Mouse (Mus musculus) limb, embryonic 15.5 days (tissue): ENCODE data around the gene Arhgef6. TPM values are rescaled to one million over a fixed set of nuclear protein-coding genes. Genes with fewer than 3 reads are reported as not detected.

Experiments
- ATAC-seq: fragments of 200-750 bp; cut with Nextera tagmentation; 2 replicates; pipeline ENCODE4 v1.8.0; 2017; ENCODE audit warnings: low read depth, moderate TSS enrichment; ENCODE audit not compliant: insufficient number of reproducible peaks, low FRiP score, low TSS enrichment
- H3K27ac ChIP-seq: fragments of 300-500 bp; sonication (generic); 2 replicates; pipeline ENCODE4 v1.5.1; 2015; ENCODE audit warnings: moderate library complexity, mild to moderate bottlenecking, inconsistent platforms
- H3K27me3 ChIP-seq: fragments of 300-500 bp; sonication (generic); 2 replicates; pipeline ENCODE4 v1.6.1; 2015; ENCODE audit warnings: inconsistent platforms
- H3K36me3 ChIP-seq: fragments of 300-500 bp; sonication (generic); 2 replicates; pipeline ENCODE4 v1.6.1; 2015; ENCODE audit warnings: inconsistent platforms
- H3K4me1 ChIP-seq: fragments of 300-500 bp; sonication (generic); 2 replicates; pipeline ENCODE4 v1.6.1; 2015; ENCODE audit warnings: inconsistent platforms
- H3K4me2 ChIP-seq: fragments of 300-500 bp; sonication (generic); 2 replicates; pipeline ENCODE4 v1.6.1; 2015; ENCODE audit warnings: mild to moderate bottlenecking, inconsistent platforms
- H3K4me3 ChIP-seq: fragments of 300-500 bp; sonication (generic); 2 replicates; pipeline ENCODE4 v1.5.1; 2015; ENCODE audit warnings: mild to moderate bottlenecking, inconsistent platforms
- H3K9ac ChIP-seq: fragments of 300-500 bp; sonication (generic); 2 replicates; pipeline ENCODE4 v1.6.1; 2015; ENCODE audit warnings: inconsistent platforms
- H3K9me3 ChIP-seq: fragments of 300-500 bp; sonication (generic); 2 replicates; pipeline ENCODE4 v1.6.1; 2016; ENCODE audit warnings: inconsistent platforms
- WGBS: fragments of 180-500 bp; shearing (Covaris S2); methylation state at CpG from one replicate; pipeline ENCODE4 v1.1.7; 2015; 5-methylcytosine and 5-hydroxymethylcytosine counted together
- polyA plus RNA-seq: library from polyadenylated mRNA; unstranded; fragments of >200 nt; fragmentation: Nextera tagmentation; extraction: Ambion mirVana; gene quantifications from 2 replicates; pipeline ENCODE4 v1.2.1, GENCODE M21; 2015

Gene Arhgef6
- 9.2 and 14.3 TPM in 2 replicates for polyA plus RNA-seq

- Histone ChIP-seq H3K27ac (no peak within 1 kb of the TSS), H3K4me3 (no peak within 1 kb of the TSS), H3K9me3 (no peaks in the 10 kb centered on the region), H3K4me1 (no peaks in the 10 kb centered on the region), H3K4me2 (no peak within 1 kb of the TSS), H3K9ac (no peak within 1 kb of the TSS), H3K36me3 (no peaks in the 10 kb centered on the region), H3K27me3 (no peaks in the 10 kb centered on the region)
- WGBS = 51% methylated on average over 18 of the region's 18 CpGs
- ATAC-seq = no peak
These were observed at the start of gene Arhgef6 for GRCm38 (mm10) chrX:57338371-57339211. Arhgef6 (minus strand) TSS chrX:57338729.

- no peaks in the 10 kb centered on the region for H3K27me3 ChIP-seq
- 66% methylated on average over 5 of the region's 5 CpGs for WGBS
- no peaks in the 10 kb centered on the region for H3K9me3 ChIP-seq
- no peak overlapping the region for H3K27ac ChIP-seq
- H3K4me3 ChIP-seq = no peak overlapping the region
- H3K4me2 ChIP-seq = no peak overlapping the region
- no peak for ATAC-seq
- no peaks in the 10 kb centered on the region for H3K4me1 ChIP-seq
- peaks cover 15% of the 10 kb centered on the region; the same call in 1 of the 2 replicates for H3K36me3 ChIP-seq
- no peak overlapping the region for H3K9ac ChIP-seq
These were observed 42.4 kb upstream of the Arhgef6 start for GRCm38 (mm10) chrX:57380915-57381314.

- H3K27me3 ChIP-seq = no peaks in the 10 kb centered on the region
- no peak overlapping the region for H3K9ac ChIP-seq
- H3K4me2 ChIP-seq = no peak overlapping the region
- H3K36me3 ChIP-seq = peaks cover 15% of the 10 kb centered on the region; the same call in 1 of the 2 replicates
- H3K4me3 ChIP-seq = no peak overlapping the region
- no peak for ATAC-seq
- H3K9me3 ChIP-seq = no peaks in the 10 kb centered on the region
- H3K4me1 ChIP-seq = no peaks in the 10 kb centered on the region
- no peak overlapping the region for H3K27ac ChIP-seq
- 87% methylated on average over 3 of the region's 3 CpGs for WGBS
These were observed 40.0 kb upstream of the Arhgef6 start for GRCm38 (mm10) chrX:57378579-57378978.

GRCm38 (mm10) chrX:57377096-57377495 is 38.6 kb upstream of the Arhgef6 start:
- no peak overlapping the region for H3K9ac ChIP-seq
- H3K27ac ChIP-seq = no peak overlapping the region
- H3K4me1 ChIP-seq = no peaks in the 10 kb centered on the region
- 70% methylated on average over 3 of the region's 3 CpGs for WGBS
- no peak overlapping the region for H3K4me2 ChIP-seq
- H3K36me3 ChIP-seq = peaks cover 13% of the 10 kb centered on the region; the same call in 1 of the 2 replicates
- no peak for ATAC-seq
- H3K9me3 ChIP-seq = no peaks in the 10 kb centered on the region
- H3K4me3 ChIP-seq = no peak overlapping the region
- no peaks in the 10 kb centered on the region for H3K27me3 ChIP-seq

GRCm38 (mm10) chrX:57374029-57374428 is 35.5 kb upstream of the Arhgef6 start:
- WGBS = 75% methylated on average over 2 of the region's 2 CpGs

GRCm38 (mm10) chrX:57373543-57373942 is 35.0 kb upstream of the Arhgef6 start:
- Histone ChIP-seq H3K4me2 (no peak overlapping the region), H3K9me3 (no peaks in the 10 kb centered on the region), H3K4me3 (no peak overlapping the region), H3K36me3 (peaks cover 2% of the 10 kb centered on the region; the same call in 1 of the 2 replicates), H3K27ac (no peak overlapping the region), H3K27me3 (no peaks in the 10 kb centered on the region), H3K9ac (no peak overlapping the region), H3K4me1 (no peaks in the 10 kb centered on the region)
- no peak for ATAC-seq
- WGBS = 87% methylated on average over 2 of the region's 2 CpGs

More at GRCm38 (mm10) chrX:57374029-57374428, 35.5 kb upstream of the Arhgef6 start:
- no peaks in the 10 kb centered on the region for H3K9me3 ChIP-seq
- H3K36me3 ChIP-seq = peaks cover 5% of the 10 kb centered on the region; the same call in 1 of the 2 replicates
- H3K4me1 ChIP-seq = no peaks in the 10 kb centered on the region
- no peaks in the 10 kb centered on the region for H3K27me3 ChIP-seq
- no peak overlapping the region for H3K9ac ChIP-seq
- H3K4me3 ChIP-seq = no peak overlapping the region
- no peak overlapping the region for H3K27ac ChIP-seq
- ATAC-seq = no peak
- no peak overlapping the region for H3K4me2 ChIP-seq

GRCm38 (mm10) chrX:57372965-57373364 is 34.4 kb upstream of the Arhgef6 start:
- Histone ChIP-seq H3K36me3 (no peaks in the 10 kb centered on the region; the same call in 1 of the 2 replicates), H3K4me2 (no peak overlapping the region), H3K4me3 (no peak overlapping the region), H3K27me3 (no peaks in the 10 kb centered on the region), H3K9ac (no peak overlapping the region), H3K9me3 (no peaks in the 10 kb centered on the region), H3K27ac (no peak overlapping the region), H3K4me1 (no peaks in the 10 kb centered on the region)
- WGBS = 73% methylated on average over 4 of the region's 4 CpGs
- no peak for ATAC-seq

- no peak for ATAC-seq
- Histone ChIP-seq H3K9me3 (no peaks in the 10 kb centered on the region), H3K36me3 (no peaks in the 10 kb centered on the region), H3K9ac (no peak overlapping the region), H3K4me1 (no peaks in the 10 kb centered on the region), H3K27me3 (no peaks in the 10 kb centered on the region), H3K27ac (no peak overlapping the region), H3K4me3 (no peak overlapping the region), H3K4me2 (no peak overlapping the region)
- 67% methylated on average over 2 of the region's 2 CpGs for WGBS
These were observed 26.5 kb upstream of the Arhgef6 start for GRCm38 (mm10) chrX:57364891-57365569.

GRCm38 (mm10) chrX:57359316-57359715 is 20.8 kb upstream of the Arhgef6 start:
- H3K4me1 ChIP-seq = no peaks in the 10 kb centered on the region
- H3K27ac ChIP-seq = no peak overlapping the region
- no peak overlapping the region for H3K4me2 ChIP-seq
- H3K9ac ChIP-seq = no peak overlapping the region
- no peak for ATAC-seq
- H3K4me3 ChIP-seq = no peak overlapping the region
- H3K36me3 ChIP-seq = no peaks in the 10 kb centered on the region
- H3K27me3 ChIP-seq = no peaks in the 10 kb centered on the region
- no peaks in the 10 kb centered on the region for H3K9me3 ChIP-seq
- 68% methylated on average over 1 of the region's 1 CpGs for WGBS

- ATAC-seq = no peak
- Histone ChIP-seq H3K4me1 (no peaks in the 10 kb centered on the region), H3K9me3 (no peaks in the 10 kb centered on the region), H3K9ac (no peak overlapping the region), H3K27me3 (no peaks in the 10 kb centered on the region), H3K4me3 (no peak overlapping the region), H3K4me2 (no peak overlapping the region), H3K36me3 (no peaks in the 10 kb centered on the region), H3K27ac (no peak overlapping the region)
- 70% methylated on average over 4 of the region's 4 CpGs for WGBS
These were observed 691 bp upstream of the Arhgef6 start for GRCm38 (mm10) chrX:57339220-57339619.

GRCm38 (mm10) chrX:57337582-57337981 is 947 bp downstream of the Arhgef6 start:
- Histone ChIP-seq H3K9ac (no peak overlapping the region), H3K4me2 (no peak overlapping the region), H3K9me3 (no peaks in the 10 kb centered on the region), H3K4me1 (no peaks in the 10 kb centered on the region), H3K27me3 (no peaks in the 10 kb centered on the region), H3K27ac (no peak overlapping the region), H3K4me3 (no peak overlapping the region), H3K36me3 (no peaks in the 10 kb centered on the region)
- no peak for ATAC-seq

- no peak overlapping the region for H3K27ac ChIP-seq
- H3K9ac ChIP-seq = no peak overlapping the region
- H3K36me3 ChIP-seq = no peaks in the 10 kb centered on the region
- ATAC-seq = no peak
- no peaks in the 10 kb centered on the region for H3K9me3 ChIP-seq
- H3K4me2 ChIP-seq = no peak overlapping the region
- H3K27me3 ChIP-seq = no peaks in the 10 kb centered on the region
- H3K4me3 ChIP-seq = no peak overlapping the region
- no peaks in the 10 kb centered on the region for H3K4me1 ChIP-seq
- 81% methylated on average over 9 of the region's 9 CpGs for WGBS
These were observed 1.6 kb downstream of the Arhgef6 start for GRCm38 (mm10) chrX:57336958-57337357.
